Mouse (Mus musculus): ENCODE measurements at regions not wholly inside any gene's neighbourhood (a gene's known extent, or its start where the extent isn't known, plus 50 kb on each side); places are given as distances from the start of the nearest gene placed in this dataset.

GRCm38 (mm10) chr16:78451251-78451650, 74.3 kb upstream of the Btg3 start:
- TF ChIP-seq POLR2A (IDR thresholded peaks at IDR 0.05; ENCODE audit: borderline replicate concordance, low read depth, low read length) (no peak), CTCF (IDR thresholded peaks at IDR 0.05; ENCODE audit: low read depth, low read length) (no peak)
